Mouse (Mus musculus): ENCODE measurements at regions not wholly inside any gene's neighbourhood (a gene's known extent, or its start where the extent isn't known, plus 50 kb on each side); places are given as distances from the start of the nearest gene placed in this dataset.
"Not testable (repeated sequence)": the region's sequence is repeated elsewhere in the genome, so short reads cannot be mapped to it uniquely, and the experiment has no call there.

DNA sequence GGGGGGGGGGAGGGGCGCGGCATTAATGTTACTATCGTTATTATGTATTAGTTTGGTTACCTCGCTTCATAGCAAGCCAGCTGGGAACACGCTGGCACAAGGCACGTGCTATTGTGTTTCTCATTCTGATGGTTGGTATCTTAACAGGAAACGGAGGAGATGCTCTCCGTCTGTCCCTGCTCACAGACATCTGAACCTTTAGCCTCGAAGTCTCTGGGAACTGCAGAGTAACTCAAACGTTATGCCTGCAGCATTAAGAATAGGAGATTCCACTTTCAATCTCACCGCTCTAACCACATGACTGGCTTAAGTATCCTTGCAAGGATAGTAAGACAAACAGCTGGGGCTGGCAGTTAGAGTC lies 80.0 kb downstream of the Nfkbiz start:
- Histone ChIP-seq H3K27me3 (ENCODE audit: control insufficient read depth, insufficient read depth, low read length) (no peaks in the 10 kb centered on the region), H3K27ac (replicated peaks; ENCODE audit: low read depth, low read length) (no peak overlapping the region), H3K9me3 (ENCODE audit: control insufficient read depth, low read length) (no peaks in the 10 kb centered on the region), H3K36me3 (ENCODE audit: control insufficient read depth, insufficient read depth, low read length) (no peaks in the 10 kb centered on the region), H3K4me3 (replicated peaks; ENCODE audit: low read length) (no peak overlapping the region), H3K4me2 (replicated peaks; ENCODE audit: low read depth, low read length, severe bottlenecking) (no peak overlapping the region), H3K4me1 (ENCODE audit: control insufficient read depth, insufficient read depth, low read length) (no peaks in the 10 kb centered on the region), H3K9ac (ENCODE audit: low read depth, low read length, severe bottlenecking) (no peak overlapping the region)
- no peak for DNase-seq (ENCODE audit: low spot score)
- 51% methylated on average over 11 of the region's 11 CpGs for WGBS
- no peak for TF ChIP-seq POLR2A (IDR thresholded peaks at IDR 0.05; ENCODE audit: borderline replicate concordance, extremely low read depth, insufficient read depth, insufficient read length)
- ATAC-seq (ENCODE audit: low FRiP score, low read depth), result no peak

GRCm38 (mm10) chr16:55757952-55758706 lies 80.6 kb downstream of the Nfkbiz start:
- H3K4me2 ChIP-seq (replicated peaks; ENCODE audit: low read depth, low read length, severe bottlenecking), result no peak overlapping the region

DNA sequence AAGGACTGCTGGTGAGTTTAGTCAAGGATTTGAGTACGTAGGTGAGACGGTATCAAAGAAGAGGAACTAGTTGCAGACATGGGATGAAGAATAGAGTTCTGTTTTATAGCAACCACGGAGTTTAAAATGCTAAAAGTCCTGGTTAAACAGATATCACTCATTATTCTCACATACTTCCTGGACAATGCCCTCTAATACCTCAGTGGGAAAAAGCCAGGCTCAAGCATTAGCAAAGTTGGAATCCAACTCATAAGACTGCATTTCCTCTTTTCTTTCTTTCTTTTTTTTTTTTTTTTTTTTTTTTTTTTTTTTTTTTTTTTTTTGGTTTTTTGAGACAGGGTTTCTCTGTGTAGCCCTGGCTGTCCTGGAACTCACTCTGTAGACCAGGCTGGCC lies 81.3 kb downstream of the Nfkbiz start:
- not testable (repeated sequence) for H3K27me3 ChIP-seq (ENCODE audit: control insufficient read depth, insufficient read depth, low read length); H3K27ac ChIP-seq (replicated peaks; ENCODE audit: low read depth, low read length); H3K9me3 ChIP-seq (ENCODE audit: control insufficient read depth, low read length); ATAC-seq (ENCODE audit: low FRiP score, low read depth); H3K4me3 ChIP-seq (replicated peaks; ENCODE audit: low read length); H3K4me1 ChIP-seq (ENCODE audit: control insufficient read depth, insufficient read depth, low read length); H3K9ac ChIP-seq (ENCODE audit: low read depth, low read length, severe bottlenecking); DNase-seq (ENCODE audit: low spot score); H3K36me3 ChIP-seq (ENCODE audit: control insufficient read depth, insufficient read depth, low read length); H3K4me2 ChIP-seq (replicated peaks; ENCODE audit: low read depth, low read length, severe bottlenecking)
- WGBS, result 89% methylated on average over 3 of the region's 3 CpGs

More at GRCm38 (mm10) chr16:55757952-55758706, 80.6 kb downstream of the Nfkbiz start:
- ATAC-seq (ENCODE audit: low FRiP score, low read depth), result no peak; the same call in 1 of the 2 replicates
- DNase-seq (ENCODE audit: low spot score), result no peak
- Histone ChIP-seq H3K36me3 (ENCODE audit: control insufficient read depth, insufficient read depth, low read length) (no peaks in the 10 kb centered on the region), H3K27ac (replicated peaks; ENCODE audit: low read depth, low read length) (no peak overlapping the region), H3K9me3 (ENCODE audit: control insufficient read depth, low read length) (no peaks in the 10 kb centered on the region), H3K4me3 (replicated peaks; ENCODE audit: low read length) (no peak overlapping the region), H3K27me3 (ENCODE audit: control insufficient read depth, insufficient read depth, low read length) (no peaks in the 10 kb centered on the region), H3K9ac (ENCODE audit: low read depth, low read length, severe bottlenecking) (no peak overlapping the region), H3K4me1 (ENCODE audit: control insufficient read depth, insufficient read depth, low read length) (no peaks in the 10 kb centered on the region)
- WGBS, result 15% methylated on average over 4 of the region's 5 CpGs
- TF ChIP-seq POLR2A (IDR thresholded peaks at IDR 0.05; ENCODE audit: borderline replicate concordance, extremely low read depth, insufficient read depth, insufficient read length), result no peak

GRCm38 (mm10) chr16:55756764-55757421 lies 81.8 kb downstream of the Nfkbiz start:
- Histone ChIP-seq H3K9ac (ENCODE audit: low read depth, low read length, severe bottlenecking) (no peak overlapping the region), H3K4me1 (ENCODE audit: control insufficient read depth, insufficient read depth, low read length) (no peaks in the 10 kb centered on the region), H3K4me3 (replicated peaks; ENCODE audit: low read length) (no peak overlapping the region), H3K4me2 (replicated peaks; ENCODE audit: low read depth, low read length, severe bottlenecking) (no peak overlapping the region), H3K27me3 (ENCODE audit: control insufficient read depth, insufficient read depth, low read length) (no peaks in the 10 kb centered on the region), H3K27ac (replicated peaks; ENCODE audit: low read depth, low read length) (no peak overlapping the region), H3K9me3 (ENCODE audit: control insufficient read depth, low read length) (no peaks in the 10 kb centered on the region), H3K36me3 (ENCODE audit: control insufficient read depth, insufficient read depth, low read length) (no peaks in the 10 kb centered on the region)
- no peak for TF ChIP-seq POLR2A (IDR thresholded peaks at IDR 0.05; ENCODE audit: borderline replicate concordance, extremely low read depth, insufficient read depth, insufficient read length)
- 87% methylated on average over 15 of the region's 15 CpGs for WGBS
- ATAC-seq (ENCODE audit: low FRiP score, low read depth) (no peak), DNase-seq (ENCODE audit: low spot score) (no peak)

GRCm38 (mm10) chr16:55755309-55755832 lies 83.3 kb downstream of the Nfkbiz start:
- H3K4me2 ChIP-seq (replicated peaks; ENCODE audit: low read depth, low read length, severe bottlenecking), result no peak overlapping the region
- no peaks in the 10 kb centered on the region for H3K27me3 ChIP-seq (ENCODE audit: control insufficient read depth, insufficient read depth, low read length)
- H3K4me1 ChIP-seq (ENCODE audit: control insufficient read depth, insufficient read depth, low read length), result no peaks in the 10 kb centered on the region
- H3K27ac ChIP-seq (replicated peaks; ENCODE audit: low read depth, low read length), result no peak overlapping the region
- no peaks in the 10 kb centered on the region for H3K36me3 ChIP-seq (ENCODE audit: control insufficient read depth, insufficient read depth, low read length)
- DNase-seq (ENCODE audit: low spot score), result no peak
- 78% methylated on average over 6 of the region's 6 CpGs for WGBS
- ATAC-seq (ENCODE audit: low FRiP score, low read depth), result no peak
- H3K9me3 ChIP-seq (ENCODE audit: control insufficient read depth, low read length), result no peaks in the 10 kb centered on the region
- no peak overlapping the region for H3K9ac ChIP-seq (ENCODE audit: low read depth, low read length, severe bottlenecking)
- H3K4me3 ChIP-seq (replicated peaks; ENCODE audit: low read length), result no peak overlapping the region
- TF ChIP-seq POLR2A (IDR thresholded peaks at IDR 0.05; ENCODE audit: borderline replicate concordance, extremely low read depth, insufficient read depth, insufficient read length), result no peak
